Comparison of ENCODE assay signal across 8 mouse cellular contexts in the genomic region with DNA sequence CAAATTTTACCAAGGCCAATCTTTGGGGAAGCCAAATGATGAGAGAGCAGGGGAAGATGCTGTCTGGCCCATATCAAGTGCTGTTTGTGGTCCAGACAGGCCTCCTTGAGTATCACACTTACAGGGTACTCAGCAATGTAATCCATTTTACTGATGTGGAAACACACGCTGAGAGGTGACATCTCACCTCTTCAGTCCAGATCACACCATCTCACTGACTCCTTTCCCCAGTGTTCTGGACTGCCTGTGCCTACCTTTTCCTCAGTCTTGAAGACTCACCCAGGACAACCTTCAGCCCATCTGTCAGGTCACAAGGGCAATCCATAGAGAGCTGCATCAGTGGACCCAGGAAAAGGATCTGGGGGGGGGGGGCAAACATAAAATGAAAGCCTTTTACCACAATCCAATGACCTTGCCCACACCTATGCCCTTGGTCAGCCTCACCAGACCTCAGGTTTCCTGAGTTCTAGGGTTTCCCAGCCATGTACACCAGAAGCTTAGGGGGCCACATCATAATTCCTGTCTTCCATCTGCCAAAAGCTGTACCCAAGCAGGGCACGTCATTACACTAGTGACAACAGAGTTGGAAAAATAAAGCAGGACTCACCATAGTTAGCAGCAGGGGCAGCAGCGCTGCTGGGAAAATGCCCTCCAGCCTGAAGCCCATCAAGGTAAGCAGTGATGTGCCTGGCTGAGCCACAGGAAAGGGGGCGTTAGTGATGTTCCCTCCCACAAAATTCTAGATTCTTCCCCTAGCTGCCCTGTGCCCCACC. TPM values are rescaled to one million over a fixed set of nuclear protein-coding genes. Genes with fewer than 3 reads are reported as not detected.
A peak's percentile ranks its signal among the peaks of the same experiment; 100 is the strongest.
DNase-seq lines count a peak whose midpoint lies in the region; ATAC-seq lines count a peak whose summit lies in the region.

No protein-coding gene starts in this region.

- peak overlapping the region; percentile 81 for H3K4me2 ChIP-seq in heart, embryonic 12.5 days
- peak overlapping the region; percentile 94 for H3K4me2 ChIP-seq in hindbrain, embryonic 13.5 days

- WGBS in heart, embryonic 12.5 days: 30% methylated on average over 4 of the region's 4 CpGs
- 33% methylated on average over 4 of the region's 4 CpGs for WGBS in hindbrain, embryonic 13.5 days
- 31% methylated on average over 4 of the region's 4 CpGs for WGBS in midbrain, embryonic 10.5 days

- peaks cover 40% of the 10 kb centered on the region for H3K36me3 ChIP-seq in heart, embryonic 12.5 days
- H3K36me3 ChIP-seq in hindbrain, embryonic 13.5 days: peaks cover 38% of the 10 kb centered on the region
- peaks cover 44% of the 10 kb centered on the region for H3K36me3 ChIP-seq in midbrain, embryonic 10.5 days

- peaks cover 22% of the 10 kb centered on the region for H3K4me1 ChIP-seq in heart, embryonic 12.5 days (replicated peaks)
- H3K4me1 ChIP-seq in hindbrain, embryonic 13.5 days (replicated peaks): peaks cover 44% of the 10 kb centered on the region
- H3K4me1 ChIP-seq in midbrain, embryonic 10.5 days: peaks cover 48% of the 10 kb centered on the region

- H3K4me3 ChIP-seq in heart, embryonic 12.5 days: peak overlapping the region; percentile 86
- H3K4me3 ChIP-seq in hindbrain, embryonic 13.5 days: peak overlapping the region; percentile 85
- H3K4me3 ChIP-seq in midbrain, embryonic 10.5 days: peak overlapping the region; percentile 79

- no peak for ATAC-seq in heart, embryonic 12.5 days (ENCODE audit: insufficient number of reproducible peaks, low FRiP score)
- ATAC-seq in hindbrain, embryonic 13.5 days (ENCODE audit: low FRiP score): no peak
- no peak for ATAC-seq in cerebellum, adult (ENCODE audit: insufficient number of reproducible peaks, low FRiP score, low TSS enrichment)

- H3K27me3 ChIP-seq in heart, embryonic 12.5 days (replicated peaks): no peaks in the 10 kb centered on the region
- H3K27me3 ChIP-seq in hindbrain, embryonic 13.5 days: no peaks in the 10 kb centered on the region
- H3K27me3 ChIP-seq in midbrain, embryonic 10.5 days (ENCODE audit: low read depth, poor library complexity, severe bottlenecking): no peaks in the 10 kb centered on the region

- H3K9me3 ChIP-seq in heart, embryonic 12.5 days (replicated peaks): no peaks in the 10 kb centered on the region
- no peaks in the 10 kb centered on the region for H3K9me3 ChIP-seq in hindbrain, embryonic 13.5 days
- H3K9me3 ChIP-seq in midbrain, embryonic 10.5 days (replicated peaks): no peaks in the 10 kb centered on the region

- peak overlapping the region; percentile 68; the same call in 1 of the 2 replicates for H3K27ac ChIP-seq in heart, embryonic 12.5 days (ENCODE audit: poor library complexity, severe bottlenecking)
- peak overlapping the region; percentile 95 for H3K27ac ChIP-seq in hindbrain, embryonic 13.5 days
- H3K27ac ChIP-seq in midbrain, embryonic 10.5 days (replicated peaks): peak overlapping the region; percentile 96

- no peak for DNase-seq in heart, adult 8-10 months (ENCODE audit: low spot score)
- peak; percentile 59 for DNase-seq in adipocyte (ENCODE audit: low spot score)
- DNase-seq in midbrain, embryonic 10.5 days (ENCODE audit: low spot score): no peak
- no peak for DNase-seq in frontal cortex, adult 2 months (ENCODE audit: extremely low spot score in 1 of 2, low spot score in 1 of 2)
- no peak for DNase-seq in gastrocnemius, postnatal 10 days

- peak overlapping the region; percentile 96 for H3K9ac ChIP-seq in heart, embryonic 12.5 days
- peak overlapping the region; percentile 91 for H3K9ac ChIP-seq in hindbrain, embryonic 13.5 days

RNA-seq across cellular contexts. Expression of a gene that starts 0.8 kb away (rescaled TPM):
- 36.5 and 38.3 TPM in 2 replicates for polyA plus RNA-seq in heart, embryonic 12.5 days (2016; fragmentation: Nextera tagmentation; extraction: Ambion mirVana)
- 1 to 10 TPM; 6.9 to 9.2 (median 8.0) TPM for total RNA-seq in heart, adult 8-10 months (2022)
- 52.0 and 54.2 TPM in 2 replicates for polyA plus RNA-seq in hindbrain, embryonic 13.5 days (2015; fragmentation: Nextera tagmentation; extraction: Ambion mirVana)
- 80.7 and 87.0 TPM in 2 replicates for polyA plus RNA-seq in midbrain, embryonic 10.5 days (2016; fragmentation: Nextera tagmentation; extraction: Ambion mirVana)
- 49.4 and 54.8 TPM in 2 replicates for polyA plus RNA-seq in frontal cortex, adult 2 months (2012; rRNA removed)
- total RNA-seq in gastrocnemius, postnatal 10 days (2021): 10 to 100 TPM in 1 of 2 experiments, 1 to 10 TPM in 1; 8.8 to 10.1 TPM

RNA-seq across cellular contexts. Expression of a gene that starts 9.1 kb away (rescaled TPM):
- 7.6 and 8.0 TPM in 2 replicates for polyA plus RNA-seq in heart, embryonic 12.5 days (2016; fragmentation: Nextera tagmentation; extraction: Ambion mirVana)
- 1 to 10 TPM; 5.7 to 7.8 (median 7.1) TPM for total RNA-seq in heart, adult 8-10 months (2022)
- 9.0 and 10.4 TPM in 2 replicates for polyA plus RNA-seq in hindbrain, embryonic 13.5 days (2015; fragmentation: Nextera tagmentation; extraction: Ambion mirVana)
- 5.6 and 6.5 TPM in 2 replicates for polyA plus RNA-seq in midbrain, embryonic 10.5 days (2016; fragmentation: Nextera tagmentation; extraction: Ambion mirVana)
- polyA plus RNA-seq in frontal cortex, adult 2 months (2012; rRNA removed): 31.8 and 33.5 TPM in 2 replicates
- 1 to 10 TPM; 5.1 to 7.1 TPM for total RNA-seq in gastrocnemius, postnatal 10 days (2021)
